Mouse (Mus musculus) erythroblast, adult 5-6 weeks (primary cell): Measurements from ENCODE around the gene Abhd8. TPM values are rescaled to one million over a fixed set of nuclear protein-coding genes. Genes with fewer than 3 reads are reported as not detected.
A peak's percentile ranks its signal among the peaks of the same experiment; 100 is the strongest.

Experiments used
- ATAC-seq: replicated peaks from 2 replicates; pipeline ENCODE4 v1.8.0; 2016; ENCODE audit warnings: moderate number of reproducible peaks, mild to moderate bottlenecking, moderate TSS enrichment, inconsistent platforms; ENCODE audit not compliant: poor library complexity, low FRiP score, severe bottlenecking
- total RNA-seq, 2 experiments: library from RNA; stranded (forward) in 1 of 2; stranded (reverse) in 1 of 2; fragments of 150-400 nt in 1 of 2; fragments of 200-764, 138-1000 nt in 1 of 2; gene quantifications; 2 replicates each; pipeline versions ENCODE4 v1.2.3 to v1.2.4; 2015 to 2017; ENCODE audit warnings: low replicate concordance in 2 of 2

Abhd8 gene
- total RNA-seq (2015; ENCODE audit: low replicate concordance) (0.58 and 0.63 TPM in 2 replicates), total RNA-seq (2017; ENCODE audit: low replicate concordance) (2.2 and 3.5 TPM in 2 replicates)

GRCm38 (mm10) chr8:71463188-71464033 lies at the start of gene Abhd8:
Gene Abhd8 (minus strand): TSS chr8:71463655.
- ATAC-seq, result peak; percentile 80

- peak; percentile 62 for ATAC-seq
Measured at GRCm38 (mm10) chr8:71511644-71512043, 48.2 kb upstream of the Abhd8 start, which contains the start of gene Plvap. Gene Plvap (minus strand): TSS chr8:71511752.

GRCm38 (mm10) chr8:71509316-71509715 lies 45.9 kb upstream of the Abhd8 start:
- no peak for ATAC-seq

GRCm38 (mm10) chr8:71507589-71508104 lies 44.2 kb upstream of the Abhd8 start:
- no peak; the same call in 1 of the 2 replicates for ATAC-seq

- ATAC-seq, result no peak
Measured at GRCm38 (mm10) chr8:71505979-71506378, 42.5 kb upstream of the Abhd8 start.

GRCm38 (mm10) chr8:71505326-71505725 lies 41.9 kb upstream of the Abhd8 start:
- no peak for ATAC-seq

- no peak for ATAC-seq
Measured at GRCm38 (mm10) chr8:71504349-71504748, 40.9 kb upstream of the Abhd8 start.

GRCm38 (mm10) chr8:71498816-71499690 lies 35.6 kb upstream of the Abhd8 start:
- ATAC-seq, result no peak

GRCm38 (mm10) chr8:71497881-71498501 lies 34.5 kb upstream of the Abhd8 start:
- ATAC-seq, result no peak

- no peak for ATAC-seq
Measured at GRCm38 (mm10) chr8:71497077-71497645, 33.7 kb upstream of the Abhd8 start.

- ATAC-seq, result no peak
Measured at GRCm38 (mm10) chr8:71496481-71496880, 33.0 kb upstream of the Abhd8 start.

GRCm38 (mm10) chr8:71495811-71496210 lies 32.4 kb upstream of the Abhd8 start:
- ATAC-seq, result no peak

- peak; percentile 79 for ATAC-seq
Measured at GRCm38 (mm10) chr8:71495039-71495438, 31.6 kb upstream of the Abhd8 start.

- peak; percentile 92 for ATAC-seq
Measured at GRCm38 (mm10) chr8:71488454-71488853, 25.0 kb upstream of the Abhd8 start.

GRCm38 (mm10) chr8:71487691-71488445 lies 24.4 kb upstream of the Abhd8 start, which contains the start of gene Gtpbp3:
Gene Gtpbp3 (plus strand): TSS chr8:71488103.
- peak; percentile 37 for ATAC-seq

GRCm38 (mm10) chr8:71486136-71486529 lies 22.7 kb upstream of the Abhd8 start:
- ATAC-seq, result no peak

- ATAC-seq, result no peak
Measured at GRCm38 (mm10) chr8:71485142-71486135, 22.0 kb upstream of the Abhd8 start, which contains the start of gene Ano8. Gene Ano8 (minus strand): TSS chr8:71485963.
